Mouse (Mus musculus) CH12.LX (cell line): Measurements from ENCODE around the gene Aff1.

ENCODE experiments used
- CTCF ChIP-seq, 2 experiments: IDR thresholded peaks in 1 of 2; conservative IDR thresholded peaks in 1 of 2; 2 replicates each; pipeline ENCODE4 v1.5.1; 2011 to 2012; ENCODE audit warnings: low read depth in 2 of 2, low read length in 2 of 2, improper control_type of control experiment in 1 of 2, inconsistent platforms in 1 of 2, mild to moderate bottlenecking in 1 of 2, moderate library complexity in 1 of 2
- E2F4 ChIP-seq: IDR thresholded peaks from 2 replicates; pipeline ENCODE4 v1.6.1; 2011; ENCODE audit warnings: low read depth, low read length, improper control_type of control experiment; ENCODE audit not compliant: insufficient replicate concordance
- ELF1 ChIP-seq: IDR thresholded peaks from 2 replicates; pipeline ENCODE4 v1.6.1; 2014; ENCODE audit warnings: low read depth, mild to moderate bottlenecking, inconsistent platforms, low read length, improper control_type of control experiment
- EP300 ChIP-seq: IDR thresholded peaks from 2 replicates; pipeline ENCODE4 v1.6.1; 2011; ENCODE audit warnings: low read length, improper control_type of control experiment
- MXI1 ChIP-seq: IDR thresholded peaks from 2 replicates; pipeline ENCODE4 v1.6.1; 2011; ENCODE audit warnings: mild to moderate bottlenecking, low read depth, low read length, improper control_type of control experiment
- NRF1 ChIP-seq: IDR thresholded peaks from 2 replicates; pipeline ENCODE4 v1.6.1; 2014; ENCODE audit warnings: low read depth, mild to moderate bottlenecking, inconsistent platforms, low read length, improper control_type of control experiment, moderate library complexity
- POLR2A ChIP-seq: IDR thresholded peaks from 2 replicates; pipeline ENCODE4 v1.6.1; 2011; ENCODE audit warnings: low read depth, mild to moderate bottlenecking, improper control_type of control experiment, low read length
- RCOR1 ChIP-seq: conservative IDR thresholded peaks from 2 replicates; pipeline ENCODE4 v1.6.1; 2012; ENCODE audit warnings: low read depth, mild to moderate bottlenecking, inconsistent platforms, low read length, improper control_type of control experiment
- SIN3A ChIP-seq: IDR thresholded peaks from 2 replicates; pipeline ENCODE4 v1.6.1; 2012; ENCODE audit warnings: low read length, improper control_type of control experiment, inconsistent platforms
- ZC3H11A ChIP-seq: IDR thresholded peaks from 2 replicates; pipeline ENCODE4 v1.6.1; 2012; ENCODE audit warnings: low read depth, mild to moderate bottlenecking, inconsistent platforms, low read length, improper control_type of control experiment
- ZNF384 ChIP-seq: IDR thresholded peaks from 2 replicates; pipeline ENCODE4 v1.6.1; 2012; ENCODE audit warnings: low read depth, low read length, improper control_type of control experiment, inconsistent platforms

- TF ChIP-seq CTCF (conservative IDR thresholded peaks at IDR 0.05 in 1 of 2, IDR thresholded peaks at IDR 0.05 in 1 of 2; ENCODE audit: low read depth in 2 of 2, low read length in 2 of 2) (no peak), RCOR1 (no peak), NRF1 (no peak), POLR2A (no peak), EP300 (no peak), MXI1 (no peak), ZC3H11A (no peak), ZNF384 (no peak), SIN3A (no peak), ELF1 (no peak), E2F4 (no peak)
These were observed 70.7 kb downstream of the Aff1 start for GRCm38 (mm10) chr5:103762850-103763254.
